Mouse (Mus musculus) pancreas, adult 10 weeks (tissue): ENCODE data around the gene Myo18a. TPM values are rescaled to one million over a fixed set of nuclear protein-coding genes. Genes with fewer than 3 reads are reported as not detected.

ENCODE experiments used
- polyA plus RNA-seq: library from polyadenylated mRNA; stranded (reverse); fragments of 350-450 nt; fragmentation: Illumina TruSeq; extraction: RNeasy Lipid Tissue Mini Kit (QIAGEN cat#74804); gene quantifications from one replicate; pipeline ENCODE4 v1.2.3, GENCODE M21; 2015; ENCODE audit warnings: low read depth, low replicate concordance; ENCODE audit not compliant: insufficient read depth

Myo18a gene
- 20.0 TPM for polyA plus RNA-seq

DNA sequence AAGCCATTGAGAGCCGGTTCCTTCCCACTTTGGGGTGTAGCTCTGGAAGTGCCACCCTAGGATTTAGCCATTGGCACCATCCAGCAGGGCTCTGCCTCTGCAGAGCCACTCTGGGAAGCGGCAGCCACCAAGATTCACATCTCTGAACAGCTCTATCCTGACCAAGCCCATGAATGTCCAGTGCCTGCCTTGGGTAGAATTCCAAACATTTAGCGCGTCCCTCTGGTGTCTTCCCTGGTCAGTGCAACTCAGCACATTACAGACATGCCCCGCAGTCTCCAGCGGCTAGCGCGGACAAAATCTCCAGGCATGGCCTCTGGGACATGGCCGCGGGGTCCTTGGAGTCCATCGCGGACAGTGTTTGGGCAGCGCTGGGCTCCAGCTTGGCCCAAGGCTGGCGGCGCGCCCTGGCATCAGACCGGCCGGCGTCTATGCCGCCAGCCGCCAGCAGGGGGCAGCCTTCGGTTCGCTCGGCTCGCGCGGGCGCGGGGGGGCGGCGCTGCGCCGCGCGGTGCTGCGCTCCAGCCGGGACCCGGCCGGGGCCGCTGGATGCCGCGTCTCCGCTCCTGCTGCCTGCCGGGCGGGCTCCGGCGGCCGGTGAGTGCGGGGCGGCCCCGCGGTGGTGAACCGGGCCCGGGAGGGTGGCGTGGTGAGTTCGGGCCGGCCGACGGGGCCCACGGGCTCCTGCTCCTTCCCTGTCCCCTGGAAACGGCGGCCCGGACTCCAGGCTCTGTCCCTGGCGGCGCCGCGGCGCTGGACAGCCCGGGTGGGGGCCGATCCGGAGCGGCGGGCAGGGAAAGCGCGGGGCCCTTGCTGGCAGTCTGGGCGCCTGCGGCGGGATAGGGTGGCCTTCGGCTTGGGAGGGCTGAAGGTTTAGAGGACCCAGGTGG is at the start of gene Myo18a:
Gene Myo18a, plus strand, starts transcription at position 464 of the 890 bp plus-strand sequence.

DNA sequence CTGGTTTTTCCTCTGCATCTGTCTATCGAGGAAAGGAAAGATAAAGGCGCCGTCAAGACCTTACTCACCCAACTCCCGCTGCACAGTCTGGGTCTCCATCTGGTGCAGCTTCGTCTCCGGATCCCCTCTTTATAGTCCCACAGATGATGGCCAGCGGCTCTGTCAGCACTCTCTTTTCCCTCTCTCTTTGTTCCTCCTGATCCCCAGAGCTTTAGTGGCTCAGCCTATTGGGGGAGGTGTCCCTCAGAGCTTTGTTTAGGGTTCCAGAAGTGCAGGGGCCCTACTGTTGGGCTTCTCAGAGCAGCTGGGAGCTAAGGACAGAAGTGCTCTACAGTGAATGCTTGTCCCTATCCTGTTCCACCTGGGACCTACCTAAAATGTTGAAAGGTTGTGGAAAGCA is 37.9 kb upstream of the Myo18a start, which contains the start of gene Cryba1:
Gene Cryba1, minus strand, starts transcription at position 101 of the 400 bp plus-strand sequence.

DNA sequence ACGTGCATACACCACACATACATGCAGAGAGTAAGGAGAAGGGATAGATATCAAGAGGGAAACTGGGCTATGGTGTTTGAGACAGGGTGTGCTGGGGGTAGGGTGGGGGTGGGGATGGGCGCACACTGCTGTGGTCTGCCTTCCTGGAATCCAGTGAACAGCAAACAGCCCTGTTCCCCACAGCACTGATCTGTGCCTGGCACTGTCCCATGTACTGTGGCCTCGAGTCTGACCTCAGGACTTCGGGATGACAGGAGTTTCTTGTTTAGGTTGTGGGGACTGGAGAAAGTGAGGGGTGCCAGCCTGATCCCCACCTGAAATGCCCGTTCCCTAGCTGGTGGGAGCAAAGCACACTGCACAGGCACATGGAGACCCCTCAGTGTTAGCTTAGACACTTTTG is 24.7 kb downstream of the Myo18a start, which contains the start of gene Gm10277:
Gene Gm10277, minus strand, starts transcription at position 41 of the 400 bp plus-strand sequence.

DNA sequence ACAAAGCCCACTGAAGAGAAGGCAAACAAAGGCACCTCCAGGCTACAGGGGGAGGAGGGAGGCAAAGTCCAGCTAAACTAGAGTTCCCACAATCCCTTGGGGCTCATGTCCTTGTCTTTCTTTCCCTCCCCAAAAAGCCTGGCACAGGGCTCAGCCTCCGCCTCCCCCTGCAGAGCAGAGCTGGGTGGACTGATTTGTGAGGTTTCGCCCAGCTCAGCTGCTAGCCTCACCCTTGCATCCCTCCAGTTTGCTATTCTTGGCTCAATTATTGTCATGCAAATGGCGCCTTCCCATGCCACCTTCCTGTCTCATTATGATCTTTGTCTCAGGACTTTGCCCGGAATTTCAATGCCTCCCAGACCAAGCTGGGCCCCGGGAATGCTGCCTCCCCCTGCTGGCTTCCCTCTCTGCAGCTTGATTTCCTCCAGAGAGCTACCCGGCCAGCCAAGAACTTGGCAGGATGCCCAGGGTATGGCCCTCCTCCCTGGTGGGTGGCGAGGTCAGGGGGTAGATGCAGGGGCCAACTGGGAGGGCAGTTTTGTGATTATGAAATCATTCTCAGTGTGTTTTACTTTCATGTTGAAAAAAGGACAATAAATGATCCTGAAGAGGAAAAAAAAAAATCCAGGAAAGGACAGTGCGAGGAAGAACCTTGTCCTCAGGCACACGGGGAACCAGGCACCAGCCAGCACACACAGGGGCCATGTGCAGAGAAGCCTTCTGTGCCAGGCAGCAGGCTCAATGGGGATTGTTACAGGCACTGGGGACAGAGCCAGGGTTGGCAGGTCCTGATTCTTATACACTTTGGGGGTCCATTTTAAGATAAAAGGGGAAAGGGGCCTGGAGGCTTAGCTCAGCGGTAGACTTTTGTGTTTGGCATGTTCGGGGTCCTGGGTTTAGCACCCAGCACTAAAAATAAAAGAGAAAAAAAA is 131.0 kb downstream of the Myo18a start, which contains the start of gene Pipox:
Gene Pipox, minus strand, starts transcription at position 310 of the 932 bp plus-strand sequence.

Other genes with a start within 250 kb of the Myo18a start
- gene Abhd15, start 248.1 kb upstream of the Myo18a start, polyA plus RNA-seq = 1.2 TPM
- 7.3 TPM for gene Trp53i13, start 247.3 kb upstream of the Myo18a start, polyA plus RNA-seq
- not detected for gene Gm10392, start 244.0 kb upstream of the Myo18a start, polyA plus RNA-seq
- 4.5 TPM for gene Taok1, start 155.4 kb upstream of the Myo18a start, polyA plus RNA-seq
- gene Nufip2, start 77.1 kb upstream of the Myo18a start, polyA plus RNA-seq = 5.8 TPM
- gene Cryba1, start 38.0 kb upstream of the Myo18a start, polyA plus RNA-seq = not detected
- not detected for gene Gm10277, start 24.5 kb downstream of the Myo18a start, polyA plus RNA-seq
- 0.81 TPM for gene Pipox, start 130.8 kb downstream of the Myo18a start, polyA plus RNA-seq
- gene Sez6, start 167.6 kb downstream of the Myo18a start, polyA plus RNA-seq = not detected
- 18.7 TPM for gene Phf12, start 219.5 kb downstream of the Myo18a start, polyA plus RNA-seq